Mouse (Mus musculus): ENCODE data around the gene Srsf3. TPM values are rescaled to one million over a fixed set of nuclear protein-coding genes. Genes with fewer than 3 reads are reported as not detected.
"Not testable (repeated sequence)": the region's sequence is repeated elsewhere in the genome, so short reads cannot be mapped to it uniquely, and the experiment has no call there.

Gene Srsf3
- total RNA-seq, 2 experiments from 2014 or later, result 144 to 193 TPM

DNA sequence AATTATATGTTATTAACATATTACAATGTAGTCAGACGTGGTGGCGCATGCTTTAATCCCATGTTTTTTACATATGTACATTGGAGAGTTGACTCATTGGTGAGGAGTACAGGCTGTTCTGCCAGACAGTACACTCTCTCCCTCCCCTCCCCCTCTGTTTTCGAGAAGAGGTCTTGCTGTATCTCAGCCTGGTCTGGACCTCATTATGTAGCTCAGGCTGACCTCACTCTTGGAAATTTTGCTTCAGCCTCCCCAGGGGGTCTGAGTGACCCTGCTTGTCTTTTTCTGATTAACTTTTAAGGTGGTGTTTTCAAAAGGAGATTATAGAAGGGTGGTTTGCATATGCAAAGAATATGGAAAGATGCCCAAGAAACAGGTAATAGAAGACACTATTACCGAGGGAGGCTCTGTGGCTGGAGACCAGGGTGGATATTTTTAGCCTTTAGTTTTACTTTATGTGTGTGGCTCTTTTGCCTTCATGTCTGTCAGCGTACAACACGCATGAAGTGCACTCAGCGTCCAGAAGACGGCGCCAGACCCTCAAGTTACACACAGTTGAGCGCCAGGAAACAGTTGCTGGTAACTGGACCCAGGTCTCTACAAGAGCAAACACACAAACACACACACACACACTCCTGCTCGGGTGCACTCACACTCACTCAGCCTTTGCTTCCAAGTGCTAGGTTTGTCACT lies 14.0 kb upstream of the Srsf3 start:
- no peak for DNase-seq

DNA sequence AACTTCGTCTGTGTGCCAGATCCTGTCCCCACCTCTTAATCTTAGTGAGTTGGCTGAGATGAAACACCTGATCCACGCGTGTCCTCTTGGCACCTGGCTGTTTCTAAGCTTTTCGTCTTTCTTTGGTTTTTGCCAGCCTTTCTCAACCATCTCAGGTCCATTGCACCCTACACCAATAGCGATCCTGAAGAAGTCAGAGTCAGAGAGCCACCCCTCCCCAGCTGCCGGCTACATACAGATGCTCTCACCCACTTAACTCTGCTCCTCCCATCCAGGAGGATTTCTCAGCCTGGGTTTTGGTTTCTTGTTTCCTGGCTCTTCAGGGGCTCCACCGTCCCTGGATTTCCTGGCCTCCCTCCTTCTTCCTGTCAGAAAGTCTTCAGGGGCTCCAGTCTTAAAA lies 13.0 kb upstream of the Srsf3 start:
- no peak for DNase-seq

GRCm38 (mm10) chr17:29020444-29020843 lies 12.0 kb upstream of the Srsf3 start:
- DNase-seq, result no peak

DNA sequence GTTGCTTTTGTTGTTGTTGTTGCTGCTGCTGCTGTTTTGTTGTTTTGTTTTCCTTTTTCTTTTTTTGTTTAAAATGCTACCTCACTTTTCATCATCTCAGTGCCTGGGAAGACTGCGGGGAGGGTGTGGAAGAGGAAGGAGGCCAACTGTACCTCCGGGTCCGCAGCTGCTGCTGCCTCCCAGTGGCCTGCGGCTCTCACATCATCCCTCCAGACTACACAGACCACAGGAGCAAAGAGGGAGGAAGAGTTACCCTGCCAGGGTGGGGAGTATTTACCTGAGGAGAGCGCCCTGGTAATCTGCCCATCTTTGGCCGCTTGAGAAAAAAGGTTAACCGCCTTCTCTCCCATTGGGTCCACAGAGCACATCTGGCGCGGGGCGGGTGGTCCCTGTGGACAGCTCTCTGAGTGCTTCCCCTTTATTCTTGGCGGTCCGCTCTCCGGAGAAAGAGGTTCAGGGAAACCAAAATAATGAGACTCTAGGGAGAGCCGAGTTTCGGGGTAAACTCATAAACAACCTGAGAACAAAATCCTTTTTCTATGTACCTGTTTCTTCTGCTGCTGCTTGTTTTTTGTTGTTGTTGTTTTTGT lies 10.1 kb upstream of the Srsf3 start:
- no peak for DNase-seq

DNA sequence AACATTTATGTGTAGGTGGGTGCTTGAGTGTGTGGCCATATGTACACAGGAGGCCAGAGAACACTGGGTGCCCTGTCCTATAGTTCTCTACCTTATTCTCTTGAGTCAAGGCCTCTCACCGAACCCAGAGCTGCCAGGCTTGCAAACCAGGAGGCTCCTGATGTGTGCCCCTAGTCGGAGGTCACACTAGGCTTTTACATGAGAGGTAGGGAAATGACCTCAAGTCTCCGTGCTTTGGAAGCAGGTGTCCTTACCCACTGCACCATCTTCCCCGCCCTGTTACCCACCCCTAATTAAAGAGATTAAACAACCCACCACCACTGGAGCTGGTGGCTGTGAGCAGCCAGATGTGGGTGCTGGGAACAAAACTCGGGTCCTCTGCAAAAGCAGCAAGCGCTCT lies 9.1 kb upstream of the Srsf3 start:
- no peak for DNase-seq

- no peak for DNase-seq
Measured at GRCm38 (mm10) chr17:29024047-29024892, 8.2 kb upstream of the Srsf3 start.

DNA sequence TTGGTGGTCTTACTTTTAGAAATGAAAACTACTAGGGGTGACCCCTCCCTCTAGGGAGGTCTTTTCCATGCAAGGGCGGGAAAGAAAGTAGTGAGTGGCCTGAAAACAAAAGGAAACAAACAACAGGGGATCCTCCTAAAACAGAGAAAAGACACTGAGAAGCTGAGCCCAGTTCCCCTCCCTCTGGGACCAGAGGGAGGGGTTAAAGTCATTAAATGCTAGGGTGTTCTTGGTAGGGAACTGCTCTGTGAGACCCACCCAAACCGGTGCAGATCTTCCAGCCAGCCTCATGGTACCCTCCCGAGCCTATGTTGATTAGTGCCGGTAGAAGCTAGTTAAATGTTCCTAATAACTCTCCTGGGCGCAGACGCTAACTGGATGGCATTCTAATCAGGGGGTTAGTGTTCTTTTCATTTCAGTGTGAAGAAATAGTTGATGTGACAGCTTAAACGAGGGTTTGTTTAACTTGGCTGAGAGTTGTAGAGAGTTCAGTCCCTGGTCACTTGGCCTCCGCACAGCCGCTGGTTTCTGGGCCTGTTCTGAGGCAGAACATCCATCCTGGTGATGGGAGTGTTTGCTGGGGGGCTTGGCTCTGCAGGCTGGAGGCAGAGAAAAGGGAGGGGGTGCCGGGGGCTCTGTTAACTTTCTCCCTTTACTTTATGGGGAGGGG lies 7.4 kb upstream of the Srsf3 start:
- no peak for DNase-seq

DNA sequence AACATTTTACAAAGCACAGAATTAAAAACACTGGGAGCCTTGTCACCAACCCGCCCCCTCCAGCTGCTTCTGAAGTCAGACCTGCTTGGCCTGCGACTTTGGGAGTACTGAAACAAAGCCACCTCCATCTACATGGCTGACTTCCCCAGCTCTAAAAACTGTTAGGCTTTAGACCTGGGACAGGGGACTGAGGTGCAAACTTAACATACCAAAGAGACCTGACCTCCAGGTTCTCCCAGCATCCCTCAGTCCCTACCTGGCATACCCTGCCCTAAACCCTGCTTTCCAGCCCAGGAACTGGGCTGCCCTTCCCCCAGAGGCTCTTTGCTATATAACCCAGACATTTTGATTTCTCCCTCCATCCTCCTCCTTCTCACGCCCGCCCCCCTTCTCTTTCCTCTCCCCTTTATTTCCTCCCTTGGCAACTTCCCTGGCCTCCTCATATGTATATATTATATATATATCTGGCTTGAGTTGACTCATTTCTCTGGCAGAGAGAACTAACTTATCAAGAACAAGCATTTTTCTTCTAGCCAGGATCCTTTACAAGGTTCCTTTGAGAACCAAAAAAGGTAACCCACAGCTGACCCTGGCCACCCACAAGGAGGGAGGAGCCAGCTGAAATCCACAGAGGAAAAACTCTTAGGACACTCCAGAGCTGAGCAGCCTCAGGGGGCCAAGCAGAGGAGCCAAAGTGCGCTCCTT lies 5.6 kb upstream of the Srsf3 start:
- DNase-seq, result no peak

GRCm38 (mm10) chr17:29030321-29031034 lies 1.9 kb upstream of the Srsf3 start:
- DNase-seq, result no peak

- DNase-seq, result not testable (repeated sequence)
Measured at GRCm38 (mm10) chr17:29031085-29031711, 1.2 kb upstream of the Srsf3 start.

DNA sequence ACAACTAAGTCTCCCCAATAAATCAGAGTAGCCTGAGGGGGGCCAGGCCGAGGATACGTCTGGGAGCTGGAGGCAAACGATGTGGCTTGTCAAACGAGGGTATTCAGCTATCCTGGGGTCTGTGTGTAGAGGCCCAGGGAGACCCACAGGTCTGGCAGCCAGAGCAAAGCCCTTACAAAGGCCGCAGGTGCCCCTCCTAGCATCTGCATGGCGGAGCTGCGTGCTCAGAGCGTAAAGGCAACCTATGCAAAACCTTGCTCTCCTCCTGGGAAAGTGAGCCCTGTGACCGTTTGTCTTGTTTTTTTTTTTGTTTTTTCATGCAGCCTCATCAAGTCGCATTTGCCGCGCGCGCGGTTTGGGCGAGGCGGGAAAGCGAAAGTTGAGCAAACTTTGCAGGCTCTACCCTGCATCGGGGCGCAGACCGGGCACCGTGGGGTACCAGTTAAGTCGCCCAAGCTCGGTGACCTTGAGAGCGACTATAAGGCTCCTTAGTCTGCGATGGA lies 606 bp upstream of the Srsf3 start:
- DNase-seq, result peak; percentile 54

- no peak for DNase-seq
Measured at GRCm38 (mm10) chr17:29033569-29034061, 1.2 kb downstream of the Srsf3 start.

DNA sequence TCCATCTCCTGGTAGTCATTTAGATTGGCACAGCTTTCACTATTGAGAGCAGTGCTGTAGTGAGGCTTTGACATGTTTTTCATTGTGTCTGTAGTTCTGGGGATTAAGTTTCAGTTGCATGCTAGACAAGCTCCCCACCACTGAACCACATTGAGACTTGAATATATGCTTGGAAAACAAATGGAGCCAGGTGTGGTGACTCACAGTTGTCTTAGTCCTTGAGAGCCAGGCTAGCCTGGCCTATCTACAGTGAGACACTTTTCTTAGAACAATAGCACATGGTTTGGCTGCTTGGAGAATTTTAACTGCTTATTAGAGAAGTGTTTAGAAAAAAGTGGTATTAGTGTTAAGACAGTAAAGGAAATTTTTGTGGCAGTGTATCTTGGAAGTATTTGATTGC lies 1.8 kb downstream of the Srsf3 start:
- DNase-seq, result no peak

- DNase-seq, result no peak
Measured at GRCm38 (mm10) chr17:29035506-29035905, 3.1 kb downstream of the Srsf3 start.

DNA sequence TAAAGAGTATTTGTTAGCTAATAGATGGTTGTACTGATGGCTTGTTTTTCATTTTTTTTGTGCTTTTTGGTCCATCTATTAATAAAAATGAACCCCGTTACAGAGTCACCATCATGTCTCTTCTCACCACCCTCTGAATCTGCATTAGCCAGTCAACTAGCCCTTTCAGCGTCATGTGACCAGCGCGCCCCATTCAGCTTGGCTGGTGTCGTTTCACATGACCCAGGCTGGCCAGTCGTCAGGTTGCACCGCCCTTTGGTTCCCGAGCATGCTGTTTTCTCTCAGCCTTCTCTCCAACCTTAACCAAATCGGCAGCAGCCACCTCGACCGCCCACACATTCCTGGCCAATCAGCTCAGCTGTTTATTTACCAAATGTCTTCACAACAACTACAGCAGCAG lies 6.9 kb downstream of the Srsf3 start:
- DNase-seq, result no peak

GRCm38 (mm10) chr17:29041632-29042031 lies 9.2 kb downstream of the Srsf3 start:
- DNase-seq, result not testable (repeated sequence)

DNA sequence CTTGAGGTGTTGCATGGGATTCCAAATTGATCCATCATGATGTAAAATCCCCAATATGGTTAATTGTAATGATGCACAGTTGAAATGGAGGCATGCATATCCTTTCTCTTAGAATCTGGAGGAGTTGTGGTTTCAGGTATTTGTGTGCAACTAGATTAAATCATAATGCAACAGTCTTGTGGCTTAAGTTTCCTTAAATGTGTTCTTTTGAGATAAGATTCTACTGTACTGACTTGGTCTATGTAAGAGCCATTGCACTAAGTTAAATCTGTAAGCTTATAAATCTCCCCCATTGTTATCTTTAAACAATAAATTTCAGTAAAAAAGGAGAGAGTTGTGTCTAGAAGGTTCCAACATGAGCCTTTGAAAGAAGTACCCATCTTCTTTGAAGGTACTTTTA lies 10.1 kb downstream of the Srsf3 start:
- no peak for DNase-seq

- no peak for DNase-seq
Measured at GRCm38 (mm10) chr17:29043583-29043982, 11.2 kb downstream of the Srsf3 start.

DNA sequence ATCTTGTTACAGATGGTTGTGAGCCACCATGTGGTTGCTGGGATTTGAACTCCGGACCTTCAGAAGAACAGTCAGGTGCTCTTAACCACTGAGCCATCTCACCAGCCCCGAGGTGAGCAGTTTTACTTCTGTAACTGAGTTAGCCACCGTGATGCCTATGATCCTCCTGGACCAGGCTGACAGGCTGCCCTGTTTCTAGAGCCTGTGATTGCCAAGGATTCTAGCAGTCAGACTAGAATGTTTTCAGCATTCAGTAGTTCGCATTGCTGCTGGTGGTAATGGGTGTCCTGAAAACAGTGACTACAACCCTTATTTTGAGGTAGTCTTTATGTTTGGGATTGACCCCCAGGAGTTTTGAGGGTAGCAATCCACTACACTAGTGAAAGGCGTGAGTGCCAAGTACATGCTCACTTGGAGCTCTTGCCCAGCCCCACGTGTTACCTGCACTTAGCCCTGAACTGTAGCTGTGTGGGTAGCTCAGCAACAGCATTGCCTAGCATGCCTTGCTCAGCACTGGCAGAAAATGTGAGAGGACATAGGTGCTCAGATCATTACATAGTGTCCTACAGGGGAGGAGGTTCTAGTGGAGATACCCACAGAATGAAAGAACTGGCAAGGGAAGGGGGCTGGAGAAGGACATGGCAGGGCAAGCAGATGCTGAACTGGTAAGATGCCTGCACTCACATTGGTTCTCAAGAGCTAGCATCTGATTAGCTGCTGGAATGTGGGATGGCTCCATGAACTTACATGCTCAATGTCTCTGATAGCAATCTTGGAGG lies 11.9 kb downstream of the Srsf3 start:
- no peak for DNase-seq

DNA sequence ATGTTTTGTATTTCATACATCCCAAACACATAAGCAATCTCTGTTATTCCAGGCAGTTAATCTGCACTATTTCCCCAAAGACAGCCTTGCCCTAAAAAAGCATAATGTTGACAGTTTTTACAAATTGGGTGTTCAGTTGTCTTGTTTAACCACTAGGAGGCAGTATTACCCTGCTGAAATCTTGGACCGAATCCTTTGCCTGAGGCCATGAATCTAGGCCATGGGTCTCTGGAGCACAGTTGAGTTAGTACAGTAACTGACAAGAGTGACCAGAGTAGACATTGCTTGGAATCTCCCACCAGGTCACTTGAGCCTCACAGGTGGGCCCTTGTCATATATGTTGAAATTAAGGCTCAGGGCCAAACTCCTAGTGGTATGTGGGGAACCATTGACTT lies 12.5 kb downstream of the Srsf3 start:
- DNase-seq, result no peak
